Mouse (Mus musculus): ENCODE measurements around the gene Trmt11. TPM values are rescaled to one million over a fixed set of nuclear protein-coding genes. Genes with fewer than 3 reads are reported as not detected.
"Not testable (repeated sequence)": the region's sequence is repeated elsewhere in the genome, so short reads cannot be mapped to it uniquely, and the experiment has no call there.

Gene Trmt11
- polyA plus RNA-seq, 1 experiment from 2014 or later = 24.2 TPM

DNA sequence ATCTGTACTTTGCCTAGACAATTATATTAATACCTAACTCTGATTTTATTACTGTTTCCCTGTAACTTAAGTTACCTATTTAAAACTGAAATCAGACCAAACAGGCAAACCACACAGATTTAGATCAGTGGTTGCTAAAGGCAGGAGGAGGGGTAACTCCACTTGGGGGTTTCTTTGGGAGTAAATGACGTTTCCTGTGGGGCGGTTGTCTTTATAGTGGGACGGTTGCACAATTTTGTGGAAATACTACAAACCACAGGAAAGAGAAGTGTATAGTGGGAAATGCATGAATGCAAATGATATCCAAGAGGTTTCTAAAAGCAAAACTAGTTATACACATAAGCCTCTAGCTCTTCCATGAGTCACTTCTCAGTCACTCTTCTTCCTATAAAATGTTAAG, 50.6 kb downstream of the Trmt11 start:
- Histone ChIP-seq H3K27ac (no peak overlapping the region), H3K9ac (no peak overlapping the region), H3K4me1 (no peaks in the 10 kb centered on the region), H3K27me3 (replicated peaks) (no peaks in the 10 kb centered on the region), H3K36me3 (peaks cover 34% of the 10 kb centered on the region), H3K4me2 (replicated peaks) (no peak overlapping the region), H3K9me3 (no peaks in the 10 kb centered on the region), H3K4me3 (no peak overlapping the region)
- 90% methylated on average over 3 of the region's 3 CpGs for WGBS
- ATAC-seq (ENCODE audit: low FRiP score, low read depth) = no peak

DNA sequence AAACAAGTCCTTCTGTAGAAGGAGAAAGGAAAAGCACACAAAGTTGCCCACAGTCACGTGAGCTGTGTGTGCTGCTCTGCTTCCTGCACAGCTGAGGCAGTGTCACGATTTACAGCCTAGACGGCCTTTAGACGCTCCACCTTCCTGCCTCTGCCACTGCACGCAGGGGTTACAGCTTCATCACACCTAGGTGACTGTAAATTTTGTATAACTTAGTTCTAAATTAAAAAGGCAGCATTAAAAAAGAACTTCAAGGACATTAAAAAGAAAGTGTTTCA, 62.1 kb downstream of the Trmt11 start:
- no peak overlapping the region for H3K4me3 ChIP-seq
- H3K4me1 ChIP-seq = no peaks in the 10 kb centered on the region
- no peaks in the 10 kb centered on the region for H3K9me3 ChIP-seq
- H3K27ac ChIP-seq = no peak overlapping the region
- no peaks in the 10 kb centered on the region for H3K27me3 ChIP-seq (replicated peaks)
- 65% methylated on average over 5 of the region's 5 CpGs for WGBS
- peaks cover 15% of the 10 kb centered on the region for H3K36me3 ChIP-seq
- peak; percentile 44; the same call in 1 of the 2 replicates for ATAC-seq (ENCODE audit: low FRiP score, low read depth)
- no peak overlapping the region for H3K4me2 ChIP-seq (replicated peaks)
- no peak overlapping the region for H3K9ac ChIP-seq

GRCm38 (mm10) chr10:30537734-30538537, 62.6 kb downstream of the Trmt11 start:
- no peak overlapping the region for H3K4me2 ChIP-seq (replicated peaks)
- H3K4me1 ChIP-seq = no peaks in the 10 kb centered on the region
- H3K27ac ChIP-seq = no peak overlapping the region
- 78% methylated on average over 10 of the region's 10 CpGs for WGBS
- peak; percentile 68; the same call in 1 of the 2 replicates for ATAC-seq (ENCODE audit: low FRiP score, low read depth)
- no peak overlapping the region for H3K4me3 ChIP-seq
- peaks cover 17% of the 10 kb centered on the region for H3K36me3 ChIP-seq
- no peaks in the 10 kb centered on the region for H3K9me3 ChIP-seq
- H3K27me3 ChIP-seq (replicated peaks) = no peaks in the 10 kb centered on the region
- no peak overlapping the region for H3K9ac ChIP-seq

- not testable (repeated sequence) for ATAC-seq (ENCODE audit: low FRiP score, low read depth)
Observed at GRCm38 (mm10) chr10:30535930-30536329, 64.6 kb downstream of the Trmt11 start.

DNA sequence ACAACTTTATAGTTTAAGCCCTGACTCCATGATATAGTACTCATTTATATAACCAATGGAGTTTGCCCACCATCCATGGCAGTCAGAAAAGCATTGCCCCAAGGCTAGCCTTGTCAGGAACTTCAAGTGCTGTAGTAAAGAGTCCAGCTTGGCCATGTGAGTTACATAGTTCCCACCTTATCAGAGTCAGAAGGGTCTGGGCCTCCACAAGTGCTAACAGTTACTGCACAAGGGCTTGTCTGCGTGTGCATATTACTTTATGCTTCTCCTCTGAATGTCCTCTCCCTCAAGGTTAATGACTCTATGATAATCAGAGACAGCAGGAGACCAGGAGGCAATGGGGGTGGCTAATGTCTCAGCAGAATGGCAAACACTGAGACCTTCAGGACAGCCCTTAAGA, 73.4 kb downstream of the Trmt11 start:
- H3K27ac ChIP-seq = no peak overlapping the region
- no peak overlapping the region for H3K9ac ChIP-seq
- H3K27me3 ChIP-seq (replicated peaks) = no peaks in the 10 kb centered on the region

More at GRCm38 (mm10) chr10:30535930-30536329, 64.6 kb downstream of the Trmt11 start:
- not testable (repeated sequence) for H3K27me3 ChIP-seq (replicated peaks); H3K4me2 ChIP-seq (replicated peaks); H3K27ac ChIP-seq; H3K4me3 ChIP-seq; H3K9me3 ChIP-seq; H3K9ac ChIP-seq; H3K4me1 ChIP-seq
- H3K36me3 ChIP-seq = peaks cover 14% of the 10 kb centered on the region
- WGBS = 95% methylated on average over 7 of the region's 7 CpGs

GRCm38 (mm10) chr10:30521727-30522126, 78.8 kb downstream of the Trmt11 start:
- no peak for ATAC-seq (ENCODE audit: low FRiP score, low read depth)
- H3K9me3 ChIP-seq = no peaks in the 10 kb centered on the region
- H3K4me1 ChIP-seq = no peaks in the 10 kb centered on the region
- no peak overlapping the region for H3K9ac ChIP-seq
- H3K4me3 ChIP-seq = no peak overlapping the region
- no peaks in the 10 kb centered on the region for H3K27me3 ChIP-seq (replicated peaks)
- no peak overlapping the region for H3K27ac ChIP-seq
- no peaks in the 10 kb centered on the region for H3K36me3 ChIP-seq
- no peak overlapping the region for H3K4me2 ChIP-seq (replicated peaks)

More for the DNA sequence above, 73.4 kb downstream of the Trmt11 start:
- Histone ChIP-seq H3K4me3 (no peak overlapping the region), H3K9me3 (no peaks in the 10 kb centered on the region), H3K36me3 (0 out of 2 replicates have a peak, but pooled peaks cover 3% of the 10 kb centered on the region), H3K4me1 (no peaks in the 10 kb centered on the region), H3K4me2 (replicated peaks) (no peak overlapping the region)
- ATAC-seq (ENCODE audit: low FRiP score, low read depth) = no peak
- WGBS = 86% methylated on average over 1 of the region's 1 CpGs

- H3K4me3 ChIP-seq = no peak overlapping the region
- no peak overlapping the region for H3K9ac ChIP-seq
- H3K4me1 ChIP-seq = no peaks in the 10 kb centered on the region
- no peaks in the 10 kb centered on the region for H3K9me3 ChIP-seq
- no peak overlapping the region for H3K27ac ChIP-seq
- H3K36me3 ChIP-seq = no peaks in the 10 kb centered on the region
- no peak overlapping the region for H3K4me2 ChIP-seq (replicated peaks)
- no peak for ATAC-seq (ENCODE audit: low FRiP score, low read depth)
- H3K27me3 ChIP-seq (replicated peaks) = no peaks in the 10 kb centered on the region
- 89% methylated on average over 5 of the region's 5 CpGs for WGBS
Observed at GRCm38 (mm10) chr10:30519143-30519542, 81.4 kb downstream of the Trmt11 start.

- WGBS = 73% methylated on average over 2 of the region's 2 CpGs
- no peak overlapping the region for H3K4me2 ChIP-seq (replicated peaks)
- H3K4me3 ChIP-seq = no peak overlapping the region
- H3K9me3 ChIP-seq = no peaks in the 10 kb centered on the region
- H3K27ac ChIP-seq = no peak overlapping the region
- no peaks in the 10 kb centered on the region for H3K36me3 ChIP-seq
- no peaks in the 10 kb centered on the region for H3K27me3 ChIP-seq (replicated peaks)
- no peak overlapping the region for H3K9ac ChIP-seq
- H3K4me1 ChIP-seq = no peaks in the 10 kb centered on the region
- no peak for ATAC-seq (ENCODE audit: low FRiP score, low read depth)
Observed at GRCm38 (mm10) chr10:30517224-30517623, 83.3 kb downstream of the Trmt11 start.

DNA sequence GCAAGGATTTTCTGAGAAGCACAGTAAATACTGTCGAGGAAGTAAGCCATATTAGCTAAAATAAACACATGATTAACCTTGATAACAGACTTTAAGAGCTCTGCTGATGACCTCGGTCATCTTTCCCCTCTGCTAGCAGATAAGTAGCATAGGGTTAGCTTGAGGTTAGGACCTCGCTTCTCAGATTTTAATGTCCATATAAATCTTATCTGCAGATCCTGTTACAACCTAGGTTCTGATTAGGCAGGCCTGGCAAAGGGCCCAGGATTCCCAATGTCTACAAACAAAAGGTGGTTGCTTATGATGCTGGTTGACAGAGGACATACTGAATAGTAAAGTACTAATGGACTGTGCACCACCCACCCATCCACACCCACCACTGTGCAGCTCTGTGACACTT, 83.8 kb downstream of the Trmt11 start:
- no peaks in the 10 kb centered on the region for H3K27me3 ChIP-seq (replicated peaks)
- no peak overlapping the region for H3K27ac ChIP-seq
- ATAC-seq (ENCODE audit: low FRiP score, low read depth) = no peak
- no peaks in the 10 kb centered on the region for H3K36me3 ChIP-seq
- H3K4me3 ChIP-seq = no peak overlapping the region
- no peaks in the 10 kb centered on the region for H3K4me1 ChIP-seq
- no peak overlapping the region for H3K4me2 ChIP-seq (replicated peaks)
- WGBS = 86% methylated on average over 3 of the region's 3 CpGs
- H3K9ac ChIP-seq = no peak overlapping the region
- H3K9me3 ChIP-seq = no peaks in the 10 kb centered on the region

- Histone ChIP-seq H3K36me3 (no peaks in the 10 kb centered on the region), H3K27ac (no peak overlapping the region), H3K9me3 (no peaks in the 10 kb centered on the region), H3K4me1 (no peaks in the 10 kb centered on the region), H3K27me3 (replicated peaks) (no peaks in the 10 kb centered on the region), H3K9ac (no peak overlapping the region), H3K4me2 (replicated peaks) (no peak overlapping the region), H3K4me3 (no peak overlapping the region)
- 87% methylated on average over 2 of the region's 2 CpGs for WGBS
- ATAC-seq (ENCODE audit: low FRiP score, low read depth) = no peak
Observed at GRCm38 (mm10) chr10:30504736-30505135, 95.8 kb downstream of the Trmt11 start.

DNA sequence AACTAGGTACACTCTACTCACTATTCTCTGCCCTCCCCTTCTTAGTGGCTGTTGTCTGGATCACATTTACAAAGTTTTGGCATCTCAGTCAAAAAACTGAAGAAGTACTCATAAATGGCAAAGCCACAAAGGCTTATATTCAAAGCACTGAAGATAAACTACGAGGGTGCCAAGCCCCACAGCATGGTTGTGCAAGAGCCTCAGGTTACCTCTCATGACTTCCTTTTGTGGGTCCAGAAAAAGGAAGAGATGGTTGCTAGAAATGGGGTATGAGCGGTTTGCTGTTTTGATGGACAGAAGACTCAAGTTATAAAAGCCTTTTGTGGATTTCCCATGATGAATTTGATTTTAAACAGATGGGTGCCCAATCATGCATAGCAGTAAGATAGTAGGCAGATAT, 97.4 kb downstream of the Trmt11 start:
- no peaks in the 10 kb centered on the region for H3K4me1 ChIP-seq
- H3K27me3 ChIP-seq (replicated peaks) = no peaks in the 10 kb centered on the region
- H3K9ac ChIP-seq = no peak overlapping the region
- no peak overlapping the region for H3K4me2 ChIP-seq (replicated peaks)
- ATAC-seq (ENCODE audit: low FRiP score, low read depth) = no peak
- WGBS = 89% methylated on average over 2 of the region's 2 CpGs
- H3K36me3 ChIP-seq = no peaks in the 10 kb centered on the region
- no peak overlapping the region for H3K4me3 ChIP-seq
- no peak overlapping the region for H3K27ac ChIP-seq
- no peaks in the 10 kb centered on the region for H3K9me3 ChIP-seq

- H3K9ac ChIP-seq = no peak overlapping the region
- no peak overlapping the region for H3K4me3 ChIP-seq
- no peaks in the 10 kb centered on the region for H3K36me3 ChIP-seq
- H3K4me1 ChIP-seq = no peaks in the 10 kb centered on the region
- H3K4me2 ChIP-seq (replicated peaks) = no peak overlapping the region
- H3K27me3 ChIP-seq (replicated peaks) = no peaks in the 10 kb centered on the region
- 76% methylated on average over 1 of the region's 1 CpGs for WGBS
- ATAC-seq (ENCODE audit: low FRiP score, low read depth) = no peak
- H3K27ac ChIP-seq = no peak overlapping the region
- H3K9me3 ChIP-seq = no peaks in the 10 kb centered on the region
Observed at GRCm38 (mm10) chr10:30502718-30503117, 97.8 kb downstream of the Trmt11 start.

GRCm38 (mm10) chr10:30498223-30498622, 102.3 kb downstream of the Trmt11 start:
- not testable (repeated sequence) for ATAC-seq (ENCODE audit: low FRiP score, low read depth); H3K9me3 ChIP-seq; H3K27me3 ChIP-seq (replicated peaks); H3K9ac ChIP-seq; H3K4me1 ChIP-seq; H3K27ac ChIP-seq; H3K4me3 ChIP-seq; H3K4me2 ChIP-seq (replicated peaks); H3K36me3 ChIP-seq
- WGBS = 84% methylated on average over 19 of the region's 19 CpGs

Data from neural tube, embryonic 12.5 days (tissue).